Mouse (Mus musculus) heart, adult 2 months (tissue): ENCODE results near the gene Hoxd3. TPM values are rescaled to one million over a fixed set of nuclear protein-coding genes. Genes with fewer than 3 reads are reported as not detected.

Experiments used
- DNase-seq, 2 experiments: peaks; one replicate each; pipeline ENCODE4 v3.0.0; 2021
- H3K27ac ChIP-seq: fragments of 200-600 bp; 2 replicates; pipeline ENCODE4 v1.8.1; 2022
- H3K27me3 ChIP-seq: fragments of 200-500 bp; 2 replicates; pipeline ENCODE4 v1.6.1; 2012; ENCODE audit warnings: mild to moderate bottlenecking, low read length, inconsistent platforms, mixed read lengths; ENCODE audit not compliant: control insufficient read depth, insufficient read depth
- H3K36me3 ChIP-seq: fragments of 200-500 bp; 2 replicates; pipeline ENCODE4 v1.6.1; 2012; ENCODE audit warnings: low read length, inconsistent platforms; ENCODE audit not compliant: control insufficient read depth, insufficient read depth
- H3K4me1 ChIP-seq: fragments of 200-500 bp; 2 replicates; pipeline ENCODE4 v1.6.1; 2011; ENCODE audit warnings: low read length; ENCODE audit not compliant: control insufficient read depth, insufficient read depth
- H3K4me3 ChIP-seq: fragments of 200-600 bp; 2 replicates; pipeline ENCODE4 v1.8.1; 2022
- H3K79me2 ChIP-seq: fragments of 200-500 bp; replicated peaks from 2 replicates; pipeline ENCODE4 v1.6.1; 2012; ENCODE audit warnings: mild to moderate bottlenecking, inconsistent platforms, low read length, moderate library complexity, mixed read lengths; ENCODE audit not compliant: control insufficient read depth, insufficient read depth
- H3K9ac ChIP-seq: fragments of 200-500 bp; 2 replicates; pipeline ENCODE4 v1.6.1; 2012; ENCODE audit warnings: low read depth, mild to moderate bottlenecking, control low read depth, inconsistent platforms, low read length, mixed read lengths
- CTCF ChIP-seq: fragments of 200-600 bp; IDR thresholded peaks from 2 replicates; pipeline ENCODE4 v1.8.1; 2022; ENCODE audit warnings: antibody characterized with exemption, mild to moderate bottlenecking, moderate library complexity
- EP300 ChIP-seq: fragments of 200-500 bp; IDR thresholded peaks from 2 replicates; pipeline ENCODE4 v1.6.1; 2011; ENCODE audit warnings: low read depth, low read length, control low read depth; ENCODE audit not compliant: insufficient read depth
- POLR2A ChIP-seq: fragments of 200-500 bp; IDR thresholded peaks from 2 replicates; pipeline ENCODE4 v1.6.1; 2011; ENCODE audit warnings: mild to moderate bottlenecking, low read depth, low read length, control low read depth; ENCODE audit not compliant: insufficient read depth
- WGBS: fragments of 180-500 bp; shearing (Covaris S2); methylation state at CpG from one replicate; pipeline ENCODE4 v1.1.7; 2018; 5-methylcytosine and 5-hydroxymethylcytosine counted together
- intact Hi-C: fragments of 180-260 bp; cut with DNase I; formaldehyde crosslinking; loops from one replicate; pipeline ENCODE4 v1.15.1; 2025
- microRNA-seq, 2 experiments: library from miRNA; unstranded; fragments of <30 nt; microRNA quantifications; one replicate each; pipeline ENCODE4 v1.2.0; 2021
- polyA plus RNA-seq: library from polyadenylated mRNA; depleted of rRNA; stranded (reverse); fragments of >200 nt; gene quantifications from 2 replicates; pipeline ENCODE4 v1.2.3, GENCODE M21; 2012; rRNA removed
- total RNA-seq, 2 experiments: library from RNA; stranded (reverse); gene quantifications; 2 replicates each; pipeline ENCODE4 v1.2.3; 2021

The Hoxd3 gene
- total and polyA plus RNA-seq, 3 experiments = 0.06 TPM; not detected in 2

- 67% methylated on average over 13 of the region's 13 CpGs for WGBS
Observed at GRCm38 (mm10) chr2:74777536-74778275, 66.0 kb downstream of the Hoxd3 start.

GRCm38 (mm10) chr2:74781386-74781785 is 69.7 kb downstream of the Hoxd3 start:
- no peak for TF ChIP-seq POLR2A
- no peak for TF ChIP-seq CTCF
- no peak for TF ChIP-seq EP300
- H3K27ac ChIP-seq = no peak overlapping the region
- H3K4me1 ChIP-seq = no peaks in the 10 kb centered on the region
- H3K79me2 ChIP-seq = no peaks in the 10 kb centered on the region
- DNase-seq = no peak
- no peak overlapping the region for H3K9ac ChIP-seq
- no peak overlapping the region for H3K4me3 ChIP-seq
- intact Hi-C loops = no loop called here
- no peaks in the 10 kb centered on the region for H3K36me3 ChIP-seq
- WGBS = 56% methylated on average over 5 of the region's 5 CpGs
- H3K27me3 ChIP-seq = no peaks in the 10 kb centered on the region; the same call in 1 of the 2 replicates

More at GRCm38 (mm10) chr2:74777536-74778275, 66.0 kb downstream of the Hoxd3 start:
- Histone ChIP-seq H3K36me3 (no peaks in the 10 kb centered on the region), H3K4me3 (no peak overlapping the region), H3K27me3 (no peaks in the 10 kb centered on the region; the same call in 1 of the 2 replicates), H3K79me2 (no peaks in the 10 kb centered on the region), H3K9ac (no peak overlapping the region), H3K4me1 (no peaks in the 10 kb centered on the region), H3K27ac (no peak overlapping the region)
- TF ChIP-seq CTCF (no peak), POLR2A (no peak), EP300 (no peak)
- DNase-seq = no peak
- intact Hi-C loops = no loop called here

GRCm38 (mm10) chr2:74795531-74795930 is 83.8 kb downstream of the Hoxd3 start:
- intact Hi-C loops = no loop called here
- Histone ChIP-seq H3K79me2 (no peaks in the 10 kb centered on the region), H3K36me3 (no peaks in the 10 kb centered on the region), H3K27ac (no peak overlapping the region), H3K9ac (no peak overlapping the region), H3K27me3 (no peaks in the 10 kb centered on the region), H3K4me1 (no peaks in the 10 kb centered on the region; the same call in 1 of the 2 replicates), H3K4me3 (no peak overlapping the region)
- no peak for TF ChIP-seq EP300
- TF ChIP-seq POLR2A = no peak
- TF ChIP-seq CTCF = no peak
- 31% methylated on average over 7 of the region's 7 CpGs for WGBS
- DNase-seq = peak in 1 of 2 experiments; percentile 19

Small RNAs within 50 kb of the gene (microRNA-seq; reads per million reads assigned to microRNA genes)
- gene Gm44463 (0 reads per million in 2 experiments), gene Mir10b (948 to 1,413 reads per million in 2 experiments)

Other genes with a start within 250 kb of the Hoxd3 start
- gene Lnpk, start 132.5 kb upstream of the Hoxd3 start, total RNA-seq = 10 to 100 TPM; 21.3 to 21.6 TPM
- 4.5 and 7.1 TPM in 2 replicates for gene Lnpk, start 132.5 kb upstream of the Hoxd3 start, polyA plus RNA-seq
- not detected for gene Evx2, start 52.4 kb upstream of the Hoxd3 start, total RNA-seq
- gene Evx2, start 52.4 kb upstream of the Hoxd3 start, polyA plus RNA-seq = not detected in 2 replicates
- gene Hoxd13, start 43.6 kb upstream of the Hoxd3 start, total RNA-seq = not detected
- not detected in 2 replicates for gene Hoxd13, start 43.6 kb upstream of the Hoxd3 start, polyA plus RNA-seq
- not detected for gene Hoxd12, start 36.9 kb upstream of the Hoxd3 start, total RNA-seq
- not detected in 2 replicates for gene Hoxd12, start 36.9 kb upstream of the Hoxd3 start, polyA plus RNA-seq
- gene Hoxd11, start 32.4 kb upstream of the Hoxd3 start, total RNA-seq = not detected
- gene Hoxd11, start 32.4 kb upstream of the Hoxd3 start, polyA plus RNA-seq = not detected in 2 replicates
- not detected for gene Hoxd10, start 20.0 kb upstream of the Hoxd3 start, total RNA-seq
- 0.09 TPM in 1 of 2 replicates, not detected in the other for gene Hoxd10, start 20.0 kb upstream of the Hoxd3 start, polyA plus RNA-seq
- under 1 TPM; 0.16 to 0.29 TPM for gene Hoxd9, start 14.2 kb upstream of the Hoxd3 start, total RNA-seq
- 0.10 and 0.12 TPM in 2 replicates for gene Hoxd9, start 14.2 kb upstream of the Hoxd3 start, polyA plus RNA-seq
- 1 to 10 TPM in 1 of 2 experiments, under 1 TPM in 1; 0.61 to 1.0 TPM for gene Hoxd8, start 7.3 kb upstream of the Hoxd3 start, total RNA-seq
- gene Hoxd8, start 7.3 kb upstream of the Hoxd3 start, polyA plus RNA-seq = 0.59 and 0.61 TPM in 2 replicates
- gene Hoxd4, start within 50 bp of the Hoxd3 start, total RNA-seq = under 1 TPM; 0.21 to 0.45 TPM
- gene Hoxd4, start within 50 bp of the Hoxd3 start, polyA plus RNA-seq = 0.53 and 1.0 TPM in 2 replicates
- gene Gm28230, start 14.8 kb downstream of the Hoxd3 start, total RNA-seq = under 1 TPM in 1 of 2 experiments, not detected in 1; 0.14 TPM
- gene Gm28230, start 14.8 kb downstream of the Hoxd3 start, polyA plus RNA-seq = 0.04 and 0.20 TPM in 2 replicates
- gene Hoxd1, start 51.1 kb downstream of the Hoxd3 start, total RNA-seq = not detected
- not detected in 2 replicates for gene Hoxd1, start 51.1 kb downstream of the Hoxd3 start, polyA plus RNA-seq
- gene Mtx2, start 113.9 kb downstream of the Hoxd3 start, total RNA-seq = 100 to 1,000 TPM; 110 to 114 TPM
- gene Mtx2, start 113.9 kb downstream of the Hoxd3 start, polyA plus RNA-seq = 82.9 and 112 TPM in 2 replicates